Mouse (Mus musculus) macrophage (primary cell): ENCODE measurements around the gene Ryr3. TPM values are rescaled to one million over a fixed set of nuclear protein-coding genes. Genes with fewer than 3 reads are reported as not detected.

Source experiments
- H3K27ac ChIP-seq: fragments of 350-480 bp; formaldehyde crosslinking; 2 replicates; pipeline ENCODE4 v1.9.0; 2021
- H3K36me3 ChIP-seq: fragments of 350-480 bp; formaldehyde crosslinking; 2 replicates; pipeline ENCODE4 v1.9.0; 2021; ENCODE audit errors: inconsistent target
- H3K4me3 ChIP-seq: fragments of 350-480 bp; formaldehyde crosslinking; 2 replicates; pipeline ENCODE4 v1.9.0; 2021; ENCODE audit errors: inconsistent target
- H3K79me2 ChIP-seq: fragments of 350-480 bp; formaldehyde crosslinking; 2 replicates; pipeline ENCODE4 v1.9.0; 2021; ENCODE audit errors: inconsistent target
- WGBS: methylation state at CpG from one replicate; pipeline ENCODE4 v1.1.7; 2026; ENCODE audit warnings: inconsistent platforms; ENCODE audit not compliant: missing documents; 5-methylcytosine and 5-hydroxymethylcytosine counted together
- polyA plus RNA-seq: library from polyadenylated mRNA; stranded (reverse); fragments of 250-400 nt; gene quantifications from 3 replicates; pipeline ENCODE4 v1.2.4, GENCODE M21; 2018; ENCODE audit warnings: inconsistent platforms

Ryr3 gene
- polyA plus RNA-seq, 1 experiment from 2014 or later, result not detected

GRCm38 (mm10) chr2:112759678-112760077, 457.2 kb downstream of the Ryr3 start:
- Histone ChIP-seq H3K79me2 (no peaks in the 10 kb centered on the region), H3K4me3 (no peak overlapping the region), H3K27ac (no peak overlapping the region), H3K36me3 (no peaks in the 10 kb centered on the region)
- WGBS, result 65% methylated on average over 5 of the region's 5 CpGs

DNA sequence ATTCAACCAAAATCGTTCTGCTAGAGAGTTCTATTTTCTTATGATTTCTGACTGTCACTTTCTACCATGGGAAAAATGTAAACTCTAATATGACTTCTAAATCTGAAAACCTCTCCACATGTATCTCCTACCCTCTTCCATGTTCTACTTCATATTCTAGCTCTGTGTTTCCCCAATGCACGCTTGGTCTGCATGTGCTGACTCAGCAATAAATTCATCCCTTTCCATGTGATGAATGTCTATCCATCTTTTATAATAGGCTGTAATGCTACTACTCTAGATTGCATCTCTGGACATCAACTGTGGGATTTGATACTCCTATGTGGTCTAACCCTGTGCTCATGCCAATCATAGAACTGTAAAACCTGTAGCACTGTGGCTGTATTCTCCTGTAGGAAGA, 458.2 kb downstream of the Ryr3 start:
- Histone ChIP-seq H3K36me3 (no peaks in the 10 kb centered on the region), H3K79me2 (no peaks in the 10 kb centered on the region), H3K27ac (no peak overlapping the region), H3K4me3 (no peak overlapping the region)
- WGBS, result 89% methylated on average over 2 of the region's 2 CpGs

GRCm38 (mm10) chr2:112753316-112753715, 463.6 kb downstream of the Ryr3 start:
- Histone ChIP-seq H3K4me3 (no peak overlapping the region), H3K79me2 (no peaks in the 10 kb centered on the region), H3K27ac (no peak overlapping the region), H3K36me3 (no peaks in the 10 kb centered on the region)
- 90% methylated on average over 4 of the region's 4 CpGs for WGBS

DNA sequence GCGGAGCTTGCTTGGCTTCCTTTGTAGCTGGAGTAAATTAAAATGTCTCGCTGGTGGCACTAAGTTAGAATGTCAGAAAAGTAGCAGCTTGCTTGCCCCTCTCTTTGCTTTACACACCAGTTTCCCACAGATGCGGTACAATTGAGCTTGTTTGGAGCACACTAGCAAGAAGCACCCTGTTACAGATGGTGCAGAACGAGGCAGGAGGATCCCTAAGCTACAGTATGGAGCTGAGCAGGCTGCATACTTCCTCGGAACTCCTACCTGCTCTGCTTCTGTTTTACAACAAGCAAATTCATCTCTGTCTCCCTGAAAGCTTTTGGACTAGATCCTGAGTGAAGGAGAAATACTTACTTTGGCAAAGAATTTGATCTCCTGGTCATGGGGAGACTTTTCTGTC, 465.5 kb downstream of the Ryr3 start:
- Histone ChIP-seq H3K79me2 (no peaks in the 10 kb centered on the region), H3K27ac (no peak overlapping the region), H3K36me3 (no peaks in the 10 kb centered on the region), H3K4me3 (no peak overlapping the region)
- 88% methylated on average over 5 of the region's 5 CpGs for WGBS

DNA sequence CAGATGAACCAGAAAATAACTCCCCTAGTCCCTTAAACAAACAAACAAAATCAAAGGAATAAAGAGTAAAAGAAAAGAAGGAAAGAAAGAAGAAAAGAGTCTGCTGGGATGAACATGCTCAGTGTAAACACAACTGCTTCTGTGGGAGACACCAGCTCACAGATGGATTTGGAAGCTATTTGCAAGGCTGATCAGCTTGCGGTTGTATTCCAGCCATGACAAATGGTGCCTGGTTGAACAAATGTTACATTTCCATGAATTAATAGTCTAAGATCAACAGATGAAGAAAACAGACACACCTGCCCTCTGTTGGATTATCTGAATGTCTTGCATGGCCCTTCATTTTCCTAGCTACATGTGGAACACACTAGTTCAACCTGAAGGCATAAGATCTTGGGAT, 468.4 kb downstream of the Ryr3 start:
- Histone ChIP-seq H3K27ac (no peak overlapping the region), H3K36me3 (no peaks in the 10 kb centered on the region), H3K4me3 (no peak overlapping the region), H3K79me2 (no peaks in the 10 kb centered on the region)
- WGBS, result 100% methylated on average over 1 of the region's 1 CpGs

- H3K36me3 ChIP-seq, result no peaks in the 10 kb centered on the region
- no peak overlapping the region for H3K4me3 ChIP-seq
- H3K27ac ChIP-seq, result no peak overlapping the region
- 92% methylated on average over 2 of the region's 2 CpGs for WGBS
- no peaks in the 10 kb centered on the region for H3K79me2 ChIP-seq
These were observed 484.0 kb downstream of the Ryr3 start for GRCm38 (mm10) chr2:112732942-112733341.

- Histone ChIP-seq H3K4me3 (no peak overlapping the region), H3K36me3 (no peaks in the 10 kb centered on the region), H3K79me2 (no peaks in the 10 kb centered on the region), H3K27ac (no peak overlapping the region)
- 72% methylated on average over 6 of the region's 6 CpGs for WGBS
These were observed 489.1 kb downstream of the Ryr3 start for GRCm38 (mm10) chr2:112727842-112728241.

DNA sequence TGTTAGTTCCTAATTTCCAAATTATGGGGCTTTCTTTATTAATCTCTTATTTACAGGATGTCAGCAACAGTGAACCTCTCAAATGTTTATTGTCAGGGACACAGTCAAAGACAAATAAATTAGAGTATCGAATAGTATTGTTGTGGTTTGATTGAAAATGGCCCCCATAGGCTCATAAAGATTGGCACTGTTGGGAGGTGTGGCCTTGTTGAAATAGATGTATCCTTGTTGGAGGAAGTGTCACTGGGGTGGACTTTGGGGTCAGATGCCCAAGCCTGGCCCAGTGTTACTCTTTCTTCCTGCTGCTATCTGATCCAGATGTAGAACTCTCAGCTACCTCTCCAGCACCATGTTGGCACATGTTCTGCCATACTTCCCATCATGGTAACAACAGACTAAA, 495.7 kb downstream of the Ryr3 start:
- no peaks in the 10 kb centered on the region for H3K36me3 ChIP-seq
- no peaks in the 10 kb centered on the region for H3K79me2 ChIP-seq
- H3K27ac ChIP-seq, result no peak overlapping the region
- no peak overlapping the region for H3K4me3 ChIP-seq
- 92% methylated on average over 1 of the region's 1 CpGs for WGBS

DNA sequence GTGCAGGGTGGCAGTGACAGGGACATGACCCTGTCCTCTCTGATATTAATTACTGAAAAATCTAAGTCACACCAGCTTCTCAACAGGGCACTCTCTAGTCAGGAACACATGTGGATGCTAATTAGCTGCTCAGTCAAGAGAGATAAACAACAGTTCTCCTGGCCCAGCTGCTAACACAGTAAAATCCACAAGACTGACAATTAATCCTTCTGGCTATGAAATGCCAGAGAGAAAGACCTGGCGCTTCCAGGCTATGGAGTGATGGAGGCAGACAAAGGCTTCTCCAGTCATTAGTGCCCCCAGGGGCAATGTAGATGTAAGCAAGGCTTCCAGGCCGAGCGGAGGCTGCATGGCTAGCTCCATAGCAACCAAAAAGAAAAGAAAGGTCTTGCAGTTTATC, 496.2 kb downstream of the Ryr3 start:
- H3K27ac ChIP-seq, result no peak overlapping the region
- 100% methylated on average over 3 of the region's 3 CpGs for WGBS
- H3K4me3 ChIP-seq, result no peak overlapping the region
- no peaks in the 10 kb centered on the region for H3K36me3 ChIP-seq
- H3K79me2 ChIP-seq, result no peaks in the 10 kb centered on the region

- H3K79me2 ChIP-seq, result no peaks in the 10 kb centered on the region
- H3K36me3 ChIP-seq, result no peaks in the 10 kb centered on the region
- H3K4me3 ChIP-seq, result no peak overlapping the region
- 16% methylated on average over 4 of the region's 4 CpGs for WGBS
- no peak overlapping the region for H3K27ac ChIP-seq
These were observed 502.2 kb downstream of the Ryr3 start for GRCm38 (mm10) chr2:112714648-112715047.

- no peaks in the 10 kb centered on the region for H3K79me2 ChIP-seq
- H3K36me3 ChIP-seq, result no peaks in the 10 kb centered on the region
- WGBS, result 52% methylated on average over 5 of the region's 5 CpGs
- H3K4me3 ChIP-seq, result no peak overlapping the region
- H3K27ac ChIP-seq, result no peak overlapping the region
These were observed 535.1 kb downstream of the Ryr3 start for GRCm38 (mm10) chr2:112681817-112682216.

DNA sequence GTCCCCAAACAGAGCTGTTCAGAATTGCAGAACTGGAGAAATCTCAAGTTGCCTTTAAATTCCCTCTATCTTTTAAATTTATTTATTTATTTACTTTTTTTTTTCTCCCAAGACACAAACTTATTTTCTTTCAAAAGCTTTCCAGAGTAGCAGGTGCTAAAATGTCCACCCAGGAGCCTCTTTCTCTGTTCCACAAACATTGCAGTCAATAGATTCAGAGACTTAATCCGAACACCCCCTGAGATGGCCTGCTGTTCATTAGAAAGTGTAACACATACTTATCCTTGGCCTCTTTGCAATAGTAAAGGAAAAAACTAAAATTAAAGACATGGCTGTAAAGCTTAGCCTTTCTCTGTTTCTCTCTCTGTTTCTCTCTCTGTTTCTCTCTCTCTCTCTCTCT, 539.6 kb downstream of the Ryr3 start:
- H3K4me3 ChIP-seq, result no peak overlapping the region
- 100% methylated on average over 1 of the region's 1 CpGs for WGBS
- H3K36me3 ChIP-seq, result no peaks in the 10 kb centered on the region
- no peak overlapping the region for H3K27ac ChIP-seq
- no peaks in the 10 kb centered on the region for H3K79me2 ChIP-seq

GRCm38 (mm10) chr2:112676721-112677120, 540.2 kb downstream of the Ryr3 start:
- H3K27ac ChIP-seq, result no peak overlapping the region
- WGBS, result 17% methylated on average over 1 of the region's 1 CpGs
- no peaks in the 10 kb centered on the region for H3K36me3 ChIP-seq
- no peak overlapping the region for H3K4me3 ChIP-seq
- H3K79me2 ChIP-seq, result no peaks in the 10 kb centered on the region

DNA sequence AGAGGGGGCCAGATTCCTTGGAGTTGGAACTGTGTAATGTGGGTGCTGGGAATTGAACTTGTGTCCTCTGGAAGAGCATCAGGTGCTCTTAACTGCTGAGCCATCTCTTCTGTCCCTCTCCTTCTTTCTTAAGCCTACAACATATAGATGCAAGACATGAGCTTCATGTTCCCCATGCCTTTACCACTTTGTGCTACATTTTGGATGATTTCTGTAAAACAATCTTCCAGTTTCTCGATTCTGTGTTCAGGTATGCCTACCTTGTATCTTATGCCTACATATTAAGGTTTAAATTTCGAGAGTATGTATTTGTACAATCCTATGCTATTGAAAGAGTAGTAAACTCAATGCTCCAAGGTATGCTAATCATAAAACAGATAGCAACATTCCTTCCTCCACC, 540.7 kb downstream of the Ryr3 start:
- Histone ChIP-seq H3K4me3 (no peak overlapping the region), H3K36me3 (no peaks in the 10 kb centered on the region), H3K79me2 (no peaks in the 10 kb centered on the region), H3K27ac (no peak overlapping the region)
- whole genome bisulfite sequencing, result 80% methylated on average over 2 of the region's 2 CpGs

GRCm38 (mm10) chr2:112669461-112669860, 547.4 kb downstream of the Ryr3 start:
- H3K4me3 ChIP-seq, result no peak overlapping the region
- H3K79me2 ChIP-seq, result no peaks in the 10 kb centered on the region
- H3K27ac ChIP-seq, result no peak overlapping the region
- 84% methylated on average over 3 of the region's 3 CpGs for WGBS
- H3K36me3 ChIP-seq, result no peaks in the 10 kb centered on the region

DNA sequence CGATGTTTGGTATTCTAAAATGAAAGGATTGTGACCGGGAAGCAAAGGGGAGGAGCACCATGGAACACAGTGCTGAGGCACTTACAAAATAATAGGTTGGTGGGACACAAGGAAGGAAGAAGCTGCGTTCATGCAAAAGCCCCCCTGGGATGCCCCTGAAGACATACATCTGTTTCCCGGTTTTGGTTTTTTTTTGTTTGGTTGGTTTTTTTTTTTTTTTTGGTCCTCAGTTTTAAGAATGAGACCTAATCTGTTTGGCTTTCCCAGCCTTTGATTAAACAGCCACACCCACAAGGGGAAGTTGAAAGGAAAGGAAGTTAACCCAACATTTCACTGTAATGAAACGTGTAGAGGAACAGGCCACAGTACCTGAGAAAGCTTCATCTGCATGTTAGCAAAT, 560.8 kb downstream of the Ryr3 start:
- no peak overlapping the region for H3K4me3 ChIP-seq
- WGBS, result 58% methylated on average over 5 of the region's 5 CpGs
- H3K79me2 ChIP-seq, result no peaks in the 10 kb centered on the region

More for the DNA sequence above, 560.8 kb downstream of the Ryr3 start:
- no peak overlapping the region for H3K27ac ChIP-seq
- no peaks in the 10 kb centered on the region for H3K36me3 ChIP-seq
